Mouse (Mus musculus) embryonic fibroblast, embryonic 13.5 days (primary cell): ENCODE measurements around the gene Hist1h1c. TPM values are rescaled to one million over a fixed set of nuclear protein-coding genes. Genes with fewer than 3 reads are reported as not detected.
"Not testable (repeated sequence)": the region's sequence is repeated elsewhere in the genome, so short reads cannot be mapped to it uniquely, and the experiment has no call there.

Source experiments
- H3K27ac ChIP-seq: 2 replicates; pipeline ENCODE4 v1.5.1; 2012; ENCODE audit warnings: low read length, control low read depth, inconsistent platforms; ENCODE audit not compliant: insufficient read depth
- H3K4me1 ChIP-seq: 2 replicates; pipeline ENCODE4 v1.6.1; 2011; ENCODE audit warnings: low read length; ENCODE audit not compliant: control insufficient read depth, insufficient read depth
- H3K4me3 ChIP-seq: 2 replicates; pipeline ENCODE4 v1.5.1; 2011; ENCODE audit warnings: mild to moderate bottlenecking, control low read depth, low read length; ENCODE audit not compliant: insufficient read depth
- CTCF ChIP-seq: IDR thresholded peaks from 2 replicates; pipeline ENCODE4 v1.5.1; 2011; ENCODE audit warnings: mild to moderate bottlenecking, control low read depth, low read length, moderate library complexity, borderline replicate concordance; ENCODE audit not compliant: insufficient read depth
- POLR2A ChIP-seq: IDR thresholded peaks from 2 replicates; pipeline ENCODE4 v1.6.1; 2011; ENCODE audit warnings: low read depth, mild to moderate bottlenecking, control low read depth, low read length, moderate library complexity
- polyA plus RNA-seq: library from polyadenylated mRNA; stranded (reverse); fragments of >200 nt; gene quantifications from 2 replicates; pipeline ENCODE4 v1.2.4, GENCODE M21; 2011; ENCODE audit warnings: low read depth; ENCODE audit not compliant: missing spikeins, insufficient read length

The Hist1h1c gene
- polyA plus RNA-seq, 1 experiment: 69.4 TPM

DNA sequence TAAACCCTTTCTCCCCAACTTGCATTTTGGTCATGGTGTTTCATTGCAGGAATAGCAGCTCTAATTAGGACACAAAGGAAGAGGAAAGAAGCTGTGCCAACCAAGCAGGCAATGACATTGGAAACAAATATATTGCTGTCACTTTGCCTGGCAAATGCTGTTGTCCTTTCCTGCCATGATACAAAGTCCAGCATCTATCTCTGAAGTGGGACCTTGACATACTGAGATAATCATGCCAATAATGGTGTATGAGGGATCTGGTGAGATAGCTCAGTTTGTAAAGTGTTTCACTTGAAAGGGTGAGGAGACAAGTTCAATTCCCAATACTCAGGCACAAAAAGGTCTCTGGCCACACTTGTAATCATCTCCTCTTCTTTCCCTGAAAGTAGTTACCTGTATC lies 28.2 kb downstream of the Hist1h1c start:
- no peaks in the 10 kb centered on the region for H3K4me1 ChIP-seq
- TF ChIP-seq CTCF (no peak), POLR2A (no peak)
- H3K27ac ChIP-seq: no peak overlapping the region
- no peak overlapping the region for H3K4me3 ChIP-seq

DNA sequence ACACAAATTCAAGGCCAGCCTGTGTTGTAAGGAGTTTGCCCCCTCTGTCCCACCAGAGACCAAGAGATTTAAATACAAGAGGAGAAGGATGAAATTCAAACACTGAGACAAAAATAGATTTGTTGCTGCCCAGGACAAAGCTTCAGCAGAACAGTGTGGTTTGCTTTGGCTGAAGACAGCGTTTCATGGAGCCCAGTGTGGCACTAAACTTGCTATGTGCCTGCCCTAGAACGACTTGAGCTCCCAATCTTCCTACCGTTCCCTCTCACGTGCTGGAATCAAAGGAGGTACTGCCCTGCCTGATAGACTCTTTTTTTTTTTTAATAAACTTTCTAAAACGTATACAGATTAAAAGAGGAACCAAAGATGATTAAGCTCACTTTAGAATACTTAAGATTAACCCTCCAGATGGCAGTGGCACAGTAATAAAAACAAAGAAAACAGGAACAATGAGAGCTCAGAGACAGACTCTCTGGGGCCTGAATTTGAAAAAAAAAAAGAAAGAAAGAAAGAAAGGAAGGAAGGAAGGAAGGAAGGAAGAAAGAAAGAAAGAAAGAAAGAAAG lies 30.3 kb downstream of the Hist1h1c start:
- Histone ChIP-seq H3K4me1 (no peaks in the 10 kb centered on the region), H3K27ac (no peak overlapping the region), H3K4me3 (no peak overlapping the region)
- no peak for TF ChIP-seq POLR2A
- TF ChIP-seq CTCF: no peak

DNA sequence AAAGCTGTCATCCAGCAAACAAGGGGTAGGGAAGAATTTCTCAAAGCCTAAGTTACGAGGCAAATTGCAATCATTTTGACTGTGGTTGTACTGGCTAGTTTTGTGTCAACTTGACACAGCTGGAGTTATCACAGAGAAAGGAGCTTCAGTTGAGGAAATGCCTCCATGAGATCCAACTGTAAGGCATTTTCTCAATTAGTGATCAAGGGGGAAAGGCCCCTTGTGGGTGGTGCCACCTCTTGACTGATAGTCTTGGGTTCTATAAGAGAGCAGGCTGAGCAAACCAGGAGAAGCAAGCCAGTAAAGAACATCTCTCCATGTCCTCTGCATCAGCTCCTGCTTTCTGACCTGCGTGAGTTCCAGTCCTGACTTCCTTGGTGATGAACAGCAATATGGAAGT lies 31.0 kb downstream of the Hist1h1c start, which contains the start of gene Trim38:
Trim38 (plus strand) TSS at position 301 of the 400 bp plus-strand sequence.
- H3K4me1 ChIP-seq, H3K27ac ChIP-seq, H3K4me3 ChIP-seq: not testable (repeated sequence)

DNA sequence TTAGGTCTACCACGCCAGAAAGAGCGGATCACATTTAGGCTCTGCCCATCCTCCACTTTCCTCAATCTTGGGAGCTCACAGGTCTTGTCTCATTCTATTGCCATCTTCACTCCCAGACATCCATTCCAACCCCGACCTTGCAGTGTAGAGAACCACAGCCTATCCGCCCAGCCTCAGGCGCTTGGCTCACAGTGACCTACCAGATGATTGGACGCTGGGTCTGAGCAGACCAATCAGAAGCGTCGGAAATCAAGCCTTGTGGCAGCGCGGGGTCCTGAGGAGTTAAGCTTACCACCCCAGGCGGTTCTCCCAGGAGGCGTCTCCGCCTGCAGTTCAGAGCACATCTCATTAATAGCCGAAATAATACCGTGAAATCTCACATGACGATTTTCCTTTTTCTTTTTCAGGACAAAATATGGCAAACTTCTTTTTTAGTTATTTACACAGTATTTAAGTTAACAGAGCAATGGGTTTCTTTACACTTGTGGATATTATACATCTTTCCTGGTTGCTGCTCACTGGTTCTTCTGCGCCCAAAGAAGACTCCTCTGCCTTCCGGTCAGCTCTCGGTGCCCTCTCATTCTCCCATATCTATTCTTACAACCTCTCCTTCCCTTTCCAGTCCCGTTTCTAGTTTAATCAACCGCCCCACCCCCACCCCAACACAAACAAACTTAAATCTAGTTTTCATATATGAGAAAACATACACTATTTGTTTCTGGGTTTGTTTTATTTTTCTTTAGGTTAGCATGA lies 34.1 kb downstream of the Hist1h1c start:
- TF ChIP-seq CTCF (no peak), POLR2A (no peak)
- Histone ChIP-seq H3K27ac (no peak overlapping the region), H3K4me3 (no peak overlapping the region), H3K4me1 (no peaks in the 10 kb centered on the region)

DNA sequence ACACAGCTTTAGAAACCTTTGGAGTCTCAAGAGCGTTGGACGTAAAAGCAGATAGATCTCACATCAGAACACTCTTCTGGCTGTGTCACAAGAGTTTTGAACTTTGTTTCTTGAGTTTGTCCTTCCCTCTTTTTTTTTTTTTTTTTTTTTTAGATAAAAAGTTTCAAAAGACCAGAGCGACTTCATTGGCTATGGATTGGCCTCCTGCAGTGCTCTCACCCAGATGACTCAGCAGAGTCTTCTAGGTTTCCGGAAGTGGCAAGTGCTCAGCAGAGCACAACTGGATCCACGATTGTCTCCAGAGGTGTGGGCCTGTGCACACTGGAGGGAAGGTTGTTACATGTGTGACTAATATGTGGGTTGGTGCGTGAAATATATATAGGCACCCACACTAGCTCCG lies 39.7 kb downstream of the Hist1h1c start:
- H3K27ac ChIP-seq: no peak overlapping the region
- TF ChIP-seq POLR2A (no peak), CTCF (no peak)

DNA sequence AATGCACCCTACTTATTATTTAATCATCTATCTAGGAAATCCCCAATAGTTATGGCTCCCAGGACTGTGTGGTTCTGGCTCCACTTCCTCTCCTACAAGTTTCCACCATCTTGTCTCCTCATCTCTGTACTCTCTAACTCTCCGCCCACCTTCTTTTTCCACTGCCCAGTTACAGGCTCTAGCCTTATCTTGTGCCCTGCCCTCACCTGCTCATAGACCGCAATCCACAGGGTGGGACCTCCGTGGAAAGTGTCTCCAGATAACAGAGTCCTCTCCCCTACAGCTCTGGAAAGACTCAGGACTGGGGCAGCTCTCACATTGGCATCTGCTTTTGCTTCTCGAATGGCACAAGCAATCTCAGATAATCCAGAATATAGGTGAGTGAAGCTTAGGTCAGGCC lies 40.4 kb downstream of the Hist1h1c start:
- Histone ChIP-seq H3K4me3 (no peak overlapping the region), H3K27ac (no peak overlapping the region), H3K4me1 (no peaks in the 10 kb centered on the region)
- no peak for TF ChIP-seq CTCF
- TF ChIP-seq POLR2A: no peak

More for the DNA sequence above, 39.7 kb downstream of the Hist1h1c start:
- Histone ChIP-seq H3K4me3 (no peak overlapping the region), H3K4me1 (no peaks in the 10 kb centered on the region)

Other genes with a start within 250 kb of the Hist1h1c start
- gene Btn2a2, start 250.0 kb upstream of the Hist1h1c start, polyA plus RNA-seq: not detected in 2 replicates
- 8.1 and 10.5 TPM in 2 replicates for gene Hist1h4h, start 207.8 kb upstream of the Hist1h1c start, polyA plus RNA-seq
- 12.7 and 20.4 TPM in 2 replicates for gene Hist1h2af, start 204.9 kb upstream of the Hist1h1c start, polyA plus RNA-seq
- gene Hist1h3g, start 203.4 kb upstream of the Hist1h1c start, polyA plus RNA-seq: 5.7 TPM in 1 of 2 replicates, not detected in the other
- 1.8 and 4.0 TPM in 2 replicates for gene Hist1h2bh, start 195.4 kb upstream of the Hist1h1c start, polyA plus RNA-seq
- 0.61 and 0.70 TPM in 2 replicates for gene Hist1h3f, start 194.8 kb upstream of the Hist1h1c start, polyA plus RNA-seq
- 9.6 and 18.1 TPM in 2 replicates for gene Hist1h4f, start 187.2 kb upstream of the Hist1h1c start, polyA plus RNA-seq
- gene Hist1h1d, start 185.5 kb upstream of the Hist1h1c start, polyA plus RNA-seq: 0.83 and 2.7 TPM in 2 replicates
- 2.4 and 3.4 TPM in 2 replicates for gene Hist1h3e, start 176.4 kb upstream of the Hist1h1c start, polyA plus RNA-seq
- 3.4 and 6.0 TPM in 2 replicates for gene Hist1h2ae, start 167.6 kb upstream of the Hist1h1c start, polyA plus RNA-seq
- 12.6 and 22.6 TPM in 2 replicates for gene Hist1h2bg, start 167.4 kb upstream of the Hist1h1c start, polyA plus RNA-seq
- 5.7 and 6.4 TPM in 2 replicates for gene Hist1h2bf, start 164.6 kb upstream of the Hist1h1c start, polyA plus RNA-seq
- 2.9 and 3.0 TPM in 2 replicates for gene Hist1h2ad, start 164.4 kb upstream of the Hist1h1c start, polyA plus RNA-seq
- 2.4 and 5.1 TPM in 2 replicates for gene Hist1h3d, start 163.0 kb upstream of the Hist1h1c start, polyA plus RNA-seq
- 3.7 and 6.8 TPM in 2 replicates for gene Hist1h4d, start 157.2 kb upstream of the Hist1h1c start, polyA plus RNA-seq
- 2.2 and 4.1 TPM in 2 replicates for gene Hist1h2be, start 117.7 kb upstream of the Hist1h1c start, polyA plus RNA-seq
- gene Hist1h1e, start 116.2 kb upstream of the Hist1h1c start, polyA plus RNA-seq: 3.8 and 8.8 TPM in 2 replicates
- gene Hist1h2ac, start 54.9 kb upstream of the Hist1h1c start, polyA plus RNA-seq: 0.79 and 0.82 TPM in 2 replicates
- gene Hist1h2bc, start 54.6 kb upstream of the Hist1h1c start, polyA plus RNA-seq: 55.6 and 62.4 TPM in 2 replicates
- gene Hist1h1t, start 43.0 kb upstream of the Hist1h1c start, polyA plus RNA-seq: not detected in 2 replicates
- gene Hist1h4c, start 40.4 kb upstream of the Hist1h1c start, polyA plus RNA-seq: 2.8 and 3.8 TPM in 2 replicates
- 4.6 and 7.9 TPM in 2 replicates for gene Hfe, start 28.0 kb upstream of the Hist1h1c start, polyA plus RNA-seq
- 2.6 and 5.4 TPM in 2 replicates for gene Hist1h3c, start 6.8 kb downstream of the Hist1h1c start, polyA plus RNA-seq
- gene Hist1h2bb, start 7.9 kb downstream of the Hist1h1c start, polyA plus RNA-seq: 4.2 and 5.7 TPM in 2 replicates
- gene Hist1h2ab, start 12.3 kb downstream of the Hist1h1c start, polyA plus RNA-seq: 10.0 and 12.3 TPM in 2 replicates
- gene Hist1h3b, start 13.5 kb downstream of the Hist1h1c start, polyA plus RNA-seq: 5.6 and 6.3 TPM in 2 replicates
- gene Hist1h4b, start 18.2 kb downstream of the Hist1h1c start, polyA plus RNA-seq: 7.8 and 12.5 TPM in 2 replicates
- gene Hist1h4a, start 22.4 kb downstream of the Hist1h1c start, polyA plus RNA-seq: 1.3 and 5.4 TPM in 2 replicates
- gene Hist1h3a, start 23.6 kb downstream of the Hist1h1c start, polyA plus RNA-seq: 2.0 and 5.5 TPM in 2 replicates
- 2.3 and 7.9 TPM in 2 replicates for gene Hist1h1a, start 24.9 kb downstream of the Hist1h1c start, polyA plus RNA-seq
- gene Trim38, start 31.1 kb downstream of the Hist1h1c start, polyA plus RNA-seq: not detected in 2 replicates
- not detected in 2 replicates for gene Slc17a2, start 68.2 kb downstream of the Hist1h1c start, polyA plus RNA-seq
- not detected in 2 replicates for gene Slc17a3, start 100.6 kb downstream of the Hist1h1c start, polyA plus RNA-seq
- gene Slc17a1, start 128.9 kb downstream of the Hist1h1c start, polyA plus RNA-seq: not detected in 2 replicates
- not detected in 2 replicates for gene Slc17a4, start 176.2 kb downstream of the Hist1h1c start, polyA plus RNA-seq
- gene Hist1h2ba, start 195.3 kb downstream of the Hist1h1c start, polyA plus RNA-seq: not detected in 2 replicates
- not detected in 2 replicates for gene Hist1h2aa, start 195.7 kb downstream of the Hist1h1c start, polyA plus RNA-seq